Comparison of ENCODE assay signal across 14 mouse cellular contexts in the genomic region with DNA sequence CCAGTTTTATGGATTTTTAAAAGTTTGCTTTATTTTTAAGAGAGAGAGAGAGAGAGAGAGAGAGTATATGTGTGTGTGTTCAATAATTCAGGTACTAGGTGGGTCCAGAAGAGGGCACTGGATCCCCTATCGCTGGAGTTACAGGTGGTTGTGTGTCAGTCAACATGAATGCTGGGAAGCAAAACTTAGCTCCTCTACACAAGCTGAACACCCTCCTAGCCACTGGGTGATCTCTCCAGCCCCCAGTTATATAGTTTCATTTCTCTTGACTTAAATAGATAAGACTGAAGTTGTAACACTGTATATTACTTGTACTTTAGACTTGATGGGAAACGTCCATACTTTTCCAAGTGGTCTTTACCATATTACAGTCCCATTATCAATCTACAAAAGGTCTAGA. TPM values are rescaled to one million over a fixed set of nuclear protein-coding genes. Genes with fewer than 3 reads are reported as not detected.
A peak's percentile ranks its signal among the peaks of the same experiment; 100 is the strongest.
DNase-seq lines count a peak whose midpoint lies in the region; ATAC-seq lines count a peak whose summit lies in the region.
"Had no signal": no experiment of that assay in that cellular context is flagged by ENCODE, and none has a peak within 500 bp of the region (broad histone marks: within the 10 kb centered on the region; RNA-seq: fewer than 3 reads in every experiment).

No protein-coding gene starts in this region.

- peak overlapping the region; percentile 87 for H3K27ac ChIP-seq in heart, embryonic 13.5 days (replicated peaks)
- H3K27ac ChIP-seq in hindbrain, embryonic 14.5 days: no peak overlapping the region
- H3K27ac ChIP-seq: liver, embryonic 12.5 days; midbrain, embryonic 10.5 days had no signal

- H3K4me3 ChIP-seq in heart, embryonic 13.5 days: no peak overlapping the region
- no peak overlapping the region for H3K4me3 ChIP-seq in hindbrain, embryonic 14.5 days (replicated peaks; ENCODE audit: low read length)
- H3K4me3 ChIP-seq: liver, embryonic 12.5 days; midbrain, embryonic 10.5 days had no signal

- 63% methylated on average over 2 of the region's 2 CpGs for WGBS in heart, embryonic 13.5 days
- WGBS in hindbrain, embryonic 14.5 days: 94% methylated on average over 2 of the region's 2 CpGs

- peaks cover 36% of the 10 kb centered on the region for H3K4me1 ChIP-seq in heart, embryonic 13.5 days
- no peaks in the 10 kb centered on the region for H3K4me1 ChIP-seq in hindbrain, embryonic 14.5 days (replicated peaks; ENCODE audit: control insufficient read depth, insufficient read depth, low read length)

- no peaks in the 10 kb centered on the region for H3K27me3 ChIP-seq in heart, embryonic 13.5 days (replicated peaks)
- no peaks in the 10 kb centered on the region for H3K27me3 ChIP-seq in hindbrain, embryonic 14.5 days (ENCODE audit: control insufficient read depth, insufficient read depth, low read length)
- H3K27me3 ChIP-seq: liver, embryonic 12.5 days had no signal

- DNase-seq in heart, adult 9 months (ENCODE audit: low spot score in 2 of 2): no peak
- DNase-seq in CD4-positive helper T cell, adult 2 months (ENCODE audit: low read depth, low spot score): peak; percentile 78
- DNase-seq in T-cell, adult 2 months (ENCODE audit: low spot score): peak; percentile 77
- DNase-seq in thymus, adult 18-20 months: peak; percentile 30 to 67
- DNase-seq in cerebellum, postnatal 36 days: no peak
- DNase-seq in hindbrain, embryonic 14.5 days (ENCODE audit: low spot score): no peak
- DNase-seq in layer of hippocampus, adult 9-11 months: no peak
- DNase-seq: cerebellum, adult 9-11 months; kidney, adult 9 months had no signal

- H3K4me2 ChIP-seq in heart, embryonic 13.5 days: peak overlapping the region; percentile 53
- no peak overlapping the region for H3K4me2 ChIP-seq in hindbrain, embryonic 14.5 days (replicated peaks)
- H3K4me2 ChIP-seq: liver, embryonic 12.5 days had no signal

- H3K9me3 ChIP-seq in heart, embryonic 13.5 days: no peaks in the 10 kb centered on the region
- H3K9me3 ChIP-seq in hindbrain, embryonic 14.5 days (ENCODE audit: control insufficient read depth, low read length): no peaks in the 10 kb centered on the region
- H3K9me3 ChIP-seq: liver, embryonic 12.5 days; midbrain, embryonic 10.5 days had no signal

- no peaks in the 10 kb centered on the region for H3K36me3 ChIP-seq in heart, embryonic 13.5 days
- H3K36me3 ChIP-seq in hindbrain, embryonic 14.5 days (replicated peaks; ENCODE audit: control insufficient read depth, insufficient read depth): no peaks in the 10 kb centered on the region
- H3K36me3 ChIP-seq: liver, embryonic 12.5 days; midbrain, embryonic 10.5 days had no signal

- no peak overlapping the region for H3K9ac ChIP-seq in heart, embryonic 13.5 days
- H3K9ac ChIP-seq in hindbrain, embryonic 14.5 days: no peak overlapping the region
- H3K9ac ChIP-seq: liver, embryonic 12.5 days had no signal

- no peak for ATAC-seq in heart, embryonic 13.5 days (ENCODE audit: extremely low read depth, insufficient number of reproducible peaks, low FRiP score, low TSS enrichment)
- ATAC-seq in hindbrain, embryonic 14.5 days (ENCODE audit: low FRiP score): no peak
- ATAC-seq: forebrain, embryonic 16.5 days; liver, embryonic 12.5 days; lung, postnatal 0 days had no signal

RNA-seq across cellular contexts. Expression of a gene that starts 39.7 kb away (rescaled TPM):
- polyA plus RNA-seq in heart, embryonic 13.5 days (2015; fragmentation: Nextera tagmentation; extraction: Ambion mirVana): 42.1 TPM in 2 replicates
- 32.0 and 34.4 TPM in 2 replicates for polyA plus RNA-seq in hindbrain, embryonic 14.5 days (2014; fragmentation: Nextera tagmentation; extraction: Ambion mirVana)

Comparison
In these comparisons a context has a peak if more than half of its experiments do, and no peak if none do; other contexts are left out.
1. DNase-seq: peak in CD4-positive helper T cell, adult 2 months (single experiment), T-cell, adult 2 months (single experiment) and thymus, adult 18-20 months (2 of 2); none in heart, adult 9 months (0 of 2), cerebellum, postnatal 36 days (0 of 2), hindbrain, embryonic 14.5 days (single experiment) and layer of hippocampus, adult 9-11 months (single experiment).